Mouse (Mus musculus) kidney, adult 2 months (tissue): Measurements from ENCODE around the gene Tomm70a.

ENCODE experiments used
- CTCF ChIP-seq: fragments of 200-500 bp; conservative IDR thresholded peaks from 2 replicates; pipeline ENCODE4 v1.5.1; 2011; ENCODE audit warnings: low read depth, mild to moderate bottlenecking, control low read depth, low read length, moderate library complexity, mixed read lengths; ENCODE audit not compliant: insufficient read depth, insufficient read length
- POLR2A ChIP-seq: fragments of 200-500 bp; IDR thresholded peaks from one replicate; pipeline ENCODE4 v1.6.1; 2011; ENCODE audit warnings: low read depth, low read length, control low read depth

DNA sequence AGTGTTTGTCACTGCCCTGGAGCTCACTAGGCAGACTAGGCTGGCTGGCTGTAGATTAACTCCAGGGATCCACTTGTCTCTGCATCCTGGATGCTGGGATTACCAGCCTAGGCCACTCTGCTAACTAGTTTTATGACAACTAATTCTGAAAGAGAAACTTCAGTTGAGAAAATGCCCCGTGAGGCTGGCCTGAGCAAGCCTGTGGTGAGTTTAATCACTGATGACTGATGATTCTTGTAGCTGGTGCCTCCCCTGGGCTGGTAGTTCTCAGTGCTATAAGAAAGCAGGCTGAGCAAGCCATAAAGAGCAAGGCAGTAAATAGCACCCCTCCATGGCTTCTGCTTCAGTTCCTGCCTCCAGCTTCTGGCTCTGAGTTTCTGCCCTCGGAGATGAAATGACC is 54.2 kb downstream of the Tomm70a start:
- TF ChIP-seq POLR2A = no peak
- TF ChIP-seq CTCF = no peak
